Mouse (Mus musculus): Measurements from ENCODE around the gene Adcy4.

DNA sequence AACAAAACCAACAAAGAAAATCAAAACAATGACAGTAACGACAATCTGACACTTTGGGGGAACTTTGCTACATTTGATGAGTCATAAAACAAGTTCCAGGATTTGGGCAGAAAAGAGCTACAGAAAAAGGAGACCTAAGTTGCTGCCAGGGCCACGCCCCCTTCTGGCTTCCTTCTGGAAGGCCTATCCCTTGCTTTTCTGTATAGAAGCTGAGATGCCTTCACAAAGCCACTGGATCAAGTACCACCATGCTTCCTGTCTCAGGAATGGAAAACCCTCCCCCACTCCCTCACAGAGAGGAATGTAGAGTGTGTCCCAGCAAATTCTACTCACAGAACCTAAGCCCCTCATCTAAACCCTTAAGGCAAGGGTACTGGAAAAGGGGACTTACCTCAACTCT is 10.1 kb upstream of the Adcy4 start:
- TF ChIP-seq CTCF (IDR thresholded peaks at IDR 0.05; ENCODE audit: borderline replicate concordance, control insufficient read depth, extremely low read depth, insufficient read depth, low read length, poor library complexity) (no peak), POLR2A (IDR thresholded peaks at IDR 0.05; ENCODE audit: control insufficient read depth, extremely low read depth, insufficient read depth, low read length, poor library complexity) (no peak)

All from thymus, adult 2 months (tissue).